Mouse (Mus musculus) forebrain, postnatal 0 days (tissue): Measurements from ENCODE around the gene Fam160a1. TPM values are rescaled to one million over a fixed set of nuclear protein-coding genes. Genes with fewer than 3 reads are reported as not detected.

Experiments used
- ATAC-seq: fragments of 200-750 bp; cut with Nextera tagmentation; 2 replicates; pipeline ENCODE4 v1.8.0; 2017; ENCODE audit warnings: mild to moderate bottlenecking, moderate library complexity
- DNase-seq: peaks from one replicate; pipeline ENCODE4 v3.0.0-alpha.2; 2015
- H3K27ac ChIP-seq: fragments of 300-500 bp; sonication (generic); 2 replicates; pipeline ENCODE4 v1.5.1; 2014; ENCODE audit warnings: low read depth, mild to moderate bottlenecking, antibody characterized with exemption, low read length, moderate library complexity, mixed read lengths
- H3K27me3 ChIP-seq: fragments of 300-500 bp; sonication (generic); 2 replicates; pipeline ENCODE4 v1.6.1; 2014; ENCODE audit warnings: mild to moderate bottlenecking, low read length, mixed read lengths; ENCODE audit not compliant: insufficient read depth
- H3K36me3 ChIP-seq: fragments of 300-500 bp; sonication (generic); 2 replicates; pipeline ENCODE4 v1.6.1; 2014; ENCODE audit warnings: mild to moderate bottlenecking, moderate library complexity; ENCODE audit not compliant: insufficient read depth
- H3K4me1 ChIP-seq: fragments of 300-500 bp; sonication (generic); 2 replicates; pipeline ENCODE4 v1.6.1; 2014; ENCODE audit warnings: antibody characterized with exemption; ENCODE audit not compliant: insufficient read depth
- H3K4me2 ChIP-seq: fragments of 300-500 bp; sonication (generic); 2 replicates; pipeline ENCODE4 v1.6.1; 2014; ENCODE audit warnings: low read depth, mild to moderate bottlenecking, moderate library complexity
- H3K4me3 ChIP-seq: fragments of 300-500 bp; sonication (generic); 2 replicates; pipeline ENCODE4 v1.5.1; 2014; ENCODE audit warnings: low read depth, low read length, mixed read lengths
- H3K9ac ChIP-seq: fragments of 300-500 bp; sonication (generic); 2 replicates; pipeline ENCODE4 v1.6.1; 2014; ENCODE audit warnings: mild to moderate bottlenecking
- H3K9me3 ChIP-seq: fragments of 300-500 bp; sonication (generic); 2 replicates; pipeline ENCODE4 v1.6.1; 2016; ENCODE audit warnings: low read length
- CTCF ChIP-seq: sonication (generic); IDR thresholded peaks from 2 replicates; pipeline ENCODE4 v1.5.1; 2016; ENCODE audit warnings: antibody characterized with exemption, control low read depth, low read depth
- WGBS: fragments of 180-500 bp; shearing (Covaris S2); extraction: QIAGEN DNeasy Blood & Tissue Kit; methylation state at CpG from one replicate; pipeline ENCODE4 v1.1.7; 2014; 5-methylcytosine and 5-hydroxymethylcytosine counted together
- polyA plus RNA-seq: library from polyadenylated mRNA; unstranded; fragments of >200 nt; fragmentation: Nextera tagmentation; extraction: Ambion mirVana; gene quantifications from 2 replicates; pipeline ENCODE4 v1.2.1, GENCODE M21; 2015
- total RNA-seq: library from RNA; depleted of rRNA; stranded (reverse); fragments of >200 nt; gene quantifications from 2 replicates; pipeline ENCODE4 v1.2.3, GENCODE M21; 2014

The Fam160a1 gene
- total and polyA plus RNA-seq, 2 experiments from 2014 or later: 0.67 to 2.6 TPM

- WGBS: 95% methylated on average over 5 of the region's 5 CpGs
- Histone ChIP-seq H3K9me3 (no peaks in the 10 kb centered on the region), H3K36me3 (no peaks in the 10 kb centered on the region), H3K9ac (no peak overlapping the region), H3K27me3 (no peaks in the 10 kb centered on the region), H3K4me3 (no peak overlapping the region), H3K4me1 (no peaks in the 10 kb centered on the region), H3K27ac (no peak overlapping the region), H3K4me2 (no peak overlapping the region)
- no peak for DNase-seq
- no peak for TF ChIP-seq CTCF
- ATAC-seq: no peak
Measured at GRCm38 (mm10) chr3:85812010-85812409, 5.1 kb downstream of the Fam160a1 start.

GRCm38 (mm10) chr3:85793166-85793565 lies 23.9 kb downstream of the Fam160a1 start:
- Histone ChIP-seq H3K4me2 (no peak overlapping the region), H3K9me3 (no peaks in the 10 kb centered on the region), H3K4me1 (no peaks in the 10 kb centered on the region), H3K36me3 (no peaks in the 10 kb centered on the region), H3K4me3 (no peak overlapping the region), H3K9ac (no peak overlapping the region), H3K27ac (no peak overlapping the region), H3K27me3 (no peaks in the 10 kb centered on the region)
- WGBS: 82% methylated on average over 1 of the region's 1 CpGs
- ATAC-seq (no peak), DNase-seq (no peak)
- TF ChIP-seq CTCF: no peak

- Histone ChIP-seq H3K4me2 (no peak overlapping the region), H3K36me3 (no peaks in the 10 kb centered on the region), H3K9ac (no peak overlapping the region), H3K4me1 (no peaks in the 10 kb centered on the region), H3K4me3 (no peak overlapping the region), H3K27me3 (no peaks in the 10 kb centered on the region), H3K9me3 (no peaks in the 10 kb centered on the region), H3K27ac (no peak overlapping the region)
- no peak for TF ChIP-seq CTCF
- 44% methylated on average over 4 of the region's 4 CpGs for WGBS
- ATAC-seq: peak; percentile 54
- no peak for DNase-seq
Measured at GRCm38 (mm10) chr3:85789748-85790147, 27.3 kb downstream of the Fam160a1 start.

- Histone ChIP-seq H3K4me3 (no peak overlapping the region), H3K4me2 (no peak overlapping the region), H3K9ac (no peak overlapping the region), H3K27me3 (no peaks in the 10 kb centered on the region), H3K27ac (no peak overlapping the region), H3K9me3 (no peaks in the 10 kb centered on the region), H3K4me1 (no peaks in the 10 kb centered on the region), H3K36me3 (no peaks in the 10 kb centered on the region)
- no peak for TF ChIP-seq CTCF
- no peak for DNase-seq
- ATAC-seq: no peak
- WGBS: 48% methylated on average over 8 of the region's 8 CpGs
Measured at GRCm38 (mm10) chr3:85786501-85786900, 30.6 kb downstream of the Fam160a1 start.

GRCm38 (mm10) chr3:85780906-85781305 lies 36.2 kb downstream of the Fam160a1 start:
- ATAC-seq (no peak), DNase-seq (no peak)
- H3K4me3 ChIP-seq: no peak overlapping the region
- 0 out of 2 replicates have a peak, but pooled peaks cover 4% of the 10 kb centered on the region for H3K4me1 ChIP-seq
- no peak overlapping the region for H3K4me2 ChIP-seq
- no peaks in the 10 kb centered on the region for H3K36me3 ChIP-seq
- WGBS: 68% methylated on average over 7 of the region's 7 CpGs
- H3K27me3 ChIP-seq: no peaks in the 10 kb centered on the region
- no peak overlapping the region for H3K27ac ChIP-seq
- TF ChIP-seq CTCF: no peak
- H3K9me3 ChIP-seq: no peaks in the 10 kb centered on the region
- no peak overlapping the region for H3K9ac ChIP-seq

- Histone ChIP-seq H3K4me1 (0 out of 2 replicates have a peak, but pooled peaks cover 4% of the 10 kb centered on the region), H3K9ac (no peak overlapping the region), H3K4me2 (no peak overlapping the region), H3K27me3 (no peaks in the 10 kb centered on the region), H3K4me3 (no peak overlapping the region), H3K9me3 (no peaks in the 10 kb centered on the region), H3K36me3 (no peaks in the 10 kb centered on the region), H3K27ac (no peak overlapping the region)
- no peak for TF ChIP-seq CTCF
- 50% methylated on average over 2 of the region's 2 CpGs for WGBS
- ATAC-seq: peak; percentile 71
- no peak for DNase-seq
Measured at GRCm38 (mm10) chr3:85780332-85780731, 36.8 kb downstream of the Fam160a1 start.

GRCm38 (mm10) chr3:85777841-85778240 lies 39.2 kb downstream of the Fam160a1 start:
- H3K4me2 ChIP-seq: no peak overlapping the region
- no peaks in the 10 kb centered on the region for H3K9me3 ChIP-seq
- H3K4me3 ChIP-seq: no peak overlapping the region
- H3K4me1 ChIP-seq: 0 out of 2 replicates have a peak, but pooled peaks cover 4% of the 10 kb centered on the region
- no peak overlapping the region for H3K27ac ChIP-seq
- no peaks in the 10 kb centered on the region for H3K36me3 ChIP-seq
- ATAC-seq (no peak), DNase-seq (no peak)
- WGBS: 75% methylated on average over 2 of the region's 2 CpGs
- H3K9ac ChIP-seq: no peak overlapping the region
- no peaks in the 10 kb centered on the region for H3K27me3 ChIP-seq
- no peak for TF ChIP-seq CTCF
